Mouse (Mus musculus): ENCODE measurements around the gene Large1.
"Not testable (repeated sequence)": the region's sequence is repeated elsewhere in the genome, so short reads cannot be mapped to it uniquely, and the experiment has no call there.

The Large1 gene

DNA sequence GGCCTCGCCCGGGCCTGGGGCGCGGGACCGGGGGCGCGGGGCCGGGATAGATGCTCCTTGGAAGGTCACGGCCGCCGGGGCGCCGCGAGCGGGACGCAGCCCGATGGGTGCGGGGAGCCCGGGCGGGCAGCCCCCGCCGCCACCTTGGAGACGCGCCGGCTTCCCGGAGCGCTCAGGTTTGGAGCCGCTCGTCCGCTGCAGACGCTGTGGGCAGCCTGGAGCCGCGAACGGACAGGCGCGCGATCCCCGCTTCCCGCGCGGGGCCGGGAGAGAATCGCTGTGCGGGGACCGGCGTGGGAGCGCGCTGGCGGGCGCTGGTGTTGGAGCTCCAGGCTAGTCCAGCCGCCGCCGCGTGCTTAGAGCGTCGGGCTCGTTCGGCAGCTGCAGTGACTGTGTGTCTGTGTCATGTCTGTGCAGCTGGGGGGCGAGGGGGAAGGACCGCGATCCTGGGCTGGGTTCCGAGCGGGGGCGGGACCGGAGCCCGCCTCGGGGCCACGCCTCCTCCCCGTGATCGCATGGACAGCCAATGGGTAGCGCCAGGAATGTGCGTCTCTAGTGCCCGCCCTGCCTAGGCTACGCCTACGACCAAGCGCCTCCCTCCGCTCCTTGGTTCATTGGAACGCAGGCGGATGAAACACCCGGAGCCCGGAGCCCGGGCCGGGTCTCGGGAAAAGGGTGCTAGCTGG, at the start of gene Large1:
Gene Large1 (minus strand): TSS at position 433 of the 686 bp plus-strand sequence.
- DNase-seq: peak; percentile 98 to 99

DNA sequence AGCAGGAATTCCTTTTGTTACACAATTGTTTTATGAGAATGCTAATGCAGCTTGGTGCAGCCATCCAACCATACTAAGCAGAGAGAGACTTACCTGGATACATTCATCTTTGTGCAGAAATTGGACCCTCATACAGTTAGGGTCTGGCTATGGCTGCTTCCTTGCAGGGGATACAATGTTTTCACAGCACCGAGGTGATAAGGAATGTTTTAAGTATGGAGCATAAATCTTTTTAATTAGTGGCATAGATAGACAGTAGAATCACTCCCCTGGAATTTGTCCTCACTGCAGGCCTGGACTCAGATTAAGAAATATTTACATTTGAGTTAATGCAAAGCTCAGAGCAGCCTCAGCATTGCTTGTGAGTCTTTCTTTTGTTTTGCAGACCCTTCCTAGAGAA, 47.0 kb upstream of the Large1 start:
- DNase-seq: no peak

DNA sequence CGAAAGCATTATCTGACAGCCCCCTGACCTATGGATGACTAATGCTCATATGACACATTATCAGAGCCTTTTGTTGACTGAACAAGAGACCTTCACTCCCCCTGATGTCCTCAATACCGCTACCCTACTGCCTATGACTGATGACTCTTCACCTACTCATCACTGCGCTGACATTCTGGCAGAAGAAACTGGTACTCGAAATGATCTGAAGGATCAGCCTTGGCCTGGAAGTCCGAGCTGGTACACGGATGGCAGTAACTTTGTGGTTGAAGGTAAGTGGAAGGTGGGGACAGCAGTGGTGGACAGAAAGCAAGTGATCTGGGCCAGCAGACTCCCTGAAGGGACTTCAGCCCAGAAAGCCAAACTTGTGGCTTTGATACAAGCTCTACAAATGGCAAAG, 19.7 kb upstream of the Large1 start:
- DNase-seq: not testable (repeated sequence)

DNA sequence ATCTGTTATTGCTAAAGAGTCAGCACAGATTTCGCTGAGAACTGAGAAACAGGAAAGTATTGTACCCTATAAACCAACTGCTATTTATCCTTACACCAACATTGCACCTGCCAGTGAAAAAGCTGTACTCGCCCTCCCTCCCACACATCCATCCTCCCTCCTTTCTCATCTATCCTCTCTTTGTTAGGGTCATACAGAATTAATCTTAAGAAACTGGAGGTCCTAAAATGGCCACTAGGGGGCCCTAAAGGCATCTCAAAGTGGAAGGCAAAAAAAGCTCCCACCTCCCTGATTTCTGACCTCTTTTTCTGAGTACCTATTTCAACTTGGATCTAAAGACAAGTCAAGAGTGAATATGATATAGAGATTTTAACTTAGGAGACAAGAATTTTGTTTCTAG, 2.6 kb upstream of the Large1 start:
- DNase-seq: peak; percentile 86 to 91

DNA sequence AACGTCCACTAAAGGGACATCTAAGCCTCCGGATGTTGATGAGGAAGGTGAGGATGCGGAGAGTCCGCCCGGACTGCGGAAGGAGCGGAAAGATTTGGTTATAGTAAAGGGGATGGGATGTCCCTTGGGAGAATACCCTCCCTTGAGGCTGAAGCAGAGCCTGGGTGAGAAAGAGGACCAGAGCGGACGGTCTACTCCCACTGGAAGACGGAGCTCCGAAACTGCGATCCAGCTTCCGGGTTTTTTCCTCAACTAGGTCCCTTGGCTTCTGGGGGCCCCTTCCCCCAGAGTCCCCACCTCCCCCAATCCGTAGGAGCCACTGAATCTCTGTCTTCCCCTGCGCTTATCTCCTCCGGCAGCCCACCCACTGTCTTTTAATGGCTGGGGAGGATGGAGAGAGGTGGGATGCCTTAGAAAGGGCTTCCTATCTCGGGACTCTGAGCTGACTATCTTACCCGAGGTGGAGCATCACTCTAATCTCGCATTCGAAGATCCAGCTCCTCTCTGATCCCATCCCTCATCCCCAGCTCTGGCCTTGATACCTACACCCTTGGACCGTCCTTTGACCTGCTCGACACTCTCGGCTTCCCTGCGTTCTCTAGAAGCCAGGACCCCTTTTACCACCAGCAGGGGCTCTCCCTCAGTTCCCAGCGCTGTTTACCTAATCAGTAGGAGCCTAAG, 1.0 kb upstream of the Large1 start:
- peak; percentile 83 to 87 for DNase-seq

DNA sequence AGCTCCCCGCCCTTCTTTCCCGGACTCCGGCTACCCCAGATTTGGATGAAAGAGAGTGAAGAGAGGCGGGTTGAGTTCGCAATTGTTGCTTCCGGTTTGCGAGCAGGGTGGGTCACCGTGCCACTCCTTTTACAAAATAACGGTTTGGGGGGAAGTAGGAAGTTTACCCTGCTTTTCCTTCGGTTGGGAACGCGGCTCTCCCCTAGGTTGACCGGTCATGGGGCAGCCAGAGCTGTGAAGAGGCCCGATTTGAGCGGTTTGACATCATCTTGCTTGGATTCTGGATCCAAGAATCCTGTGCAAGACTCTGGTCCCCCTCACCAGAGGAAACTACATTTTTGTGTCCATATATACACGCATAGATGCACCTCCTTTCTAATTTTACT, 447 bp upstream of the Large1 start:
- DNase-seq: no peak

DNA sequence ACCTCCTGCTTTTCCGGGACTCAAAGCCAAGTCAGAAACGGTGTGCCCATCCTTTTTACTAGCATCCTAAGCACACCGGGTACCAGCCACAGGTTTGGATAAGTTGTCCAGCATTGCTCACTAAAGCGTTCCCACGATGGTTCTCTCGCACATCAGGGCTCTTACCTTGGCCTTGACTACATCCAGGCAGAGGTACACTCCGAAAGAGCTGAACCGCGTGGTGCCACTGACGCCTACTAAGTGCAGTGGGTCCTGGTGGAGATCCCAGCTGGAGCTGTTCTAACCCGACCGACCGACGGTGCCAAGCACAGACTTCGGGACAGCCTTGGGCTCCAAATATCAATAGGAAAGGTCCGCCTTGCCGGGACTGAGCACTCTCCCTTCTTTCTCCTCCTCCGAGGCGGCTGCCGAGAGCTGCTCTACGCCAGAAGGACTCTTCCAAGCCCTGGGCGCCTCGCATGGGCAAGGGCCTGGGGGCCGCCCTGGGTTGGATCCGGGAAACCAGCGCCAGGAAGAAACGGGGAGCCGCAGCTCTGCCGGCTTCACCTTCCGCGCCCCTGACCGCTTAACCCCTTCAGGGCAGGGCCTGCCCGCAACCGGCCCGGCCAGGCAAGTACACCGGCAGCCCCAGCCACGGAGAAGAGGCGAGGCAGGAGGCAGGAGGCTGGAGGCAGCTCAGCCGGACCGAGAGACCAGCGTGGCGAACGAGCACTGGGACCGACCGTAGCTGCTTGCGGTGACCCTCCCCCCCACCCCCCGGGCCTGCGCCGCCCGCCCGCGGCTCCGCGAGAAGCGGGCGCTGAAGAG, 836 bp downstream of the Large1 start:
- peak; percentile 75 to 77 for DNase-seq

DNA sequence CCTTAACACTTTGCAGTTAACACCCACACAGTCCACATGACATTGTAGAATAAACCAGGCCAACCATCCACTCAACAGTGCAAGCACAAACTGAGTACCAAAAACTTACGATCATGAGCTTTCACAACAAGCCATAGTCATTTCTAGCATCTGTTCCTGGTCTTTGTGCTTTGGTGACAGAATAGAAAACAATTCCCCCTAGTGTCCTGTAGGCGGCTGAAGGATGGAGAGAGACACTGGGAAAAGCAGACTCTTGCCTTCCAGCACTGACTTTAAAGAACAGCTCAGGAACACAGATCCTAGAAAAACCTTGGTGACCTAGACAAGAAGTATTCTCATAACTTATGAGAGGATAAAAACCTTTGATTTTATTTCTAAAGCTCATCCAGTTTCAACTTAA, 3.0 kb downstream of the Large1 start:
- peak; percentile 34 to 50 for DNase-seq

DNA sequence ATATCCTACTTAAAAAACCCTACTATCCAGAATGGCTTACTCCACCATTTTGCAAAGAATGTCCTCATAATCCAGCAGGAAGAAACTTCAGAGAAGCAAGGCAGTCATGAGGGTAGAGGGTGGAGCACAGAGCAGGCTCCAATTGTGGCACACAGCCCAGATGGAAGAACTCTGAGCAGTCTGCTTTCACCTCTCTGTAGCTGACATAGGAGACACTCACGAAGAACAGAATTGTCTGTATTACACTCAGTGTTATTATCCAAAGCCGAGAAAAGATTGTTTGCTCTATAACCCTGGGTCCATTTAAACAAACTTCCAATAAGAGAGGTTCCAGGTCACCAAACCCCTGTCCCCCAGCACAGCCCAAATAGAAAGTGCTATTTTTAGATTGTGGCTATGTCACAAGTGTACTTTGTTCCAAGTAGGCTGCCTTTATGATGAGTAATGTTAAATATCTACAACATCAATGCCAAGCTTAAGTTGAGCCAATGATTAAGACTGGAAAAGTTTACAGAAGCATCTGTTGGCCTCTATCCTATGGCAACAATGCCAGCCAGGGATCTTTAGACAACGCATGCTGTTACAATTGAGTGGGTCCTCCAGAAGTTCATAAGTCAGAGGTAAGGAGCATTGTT, 10.5 kb downstream of the Large1 start:
- peak; percentile 34 to 57 for DNase-seq

DNA sequence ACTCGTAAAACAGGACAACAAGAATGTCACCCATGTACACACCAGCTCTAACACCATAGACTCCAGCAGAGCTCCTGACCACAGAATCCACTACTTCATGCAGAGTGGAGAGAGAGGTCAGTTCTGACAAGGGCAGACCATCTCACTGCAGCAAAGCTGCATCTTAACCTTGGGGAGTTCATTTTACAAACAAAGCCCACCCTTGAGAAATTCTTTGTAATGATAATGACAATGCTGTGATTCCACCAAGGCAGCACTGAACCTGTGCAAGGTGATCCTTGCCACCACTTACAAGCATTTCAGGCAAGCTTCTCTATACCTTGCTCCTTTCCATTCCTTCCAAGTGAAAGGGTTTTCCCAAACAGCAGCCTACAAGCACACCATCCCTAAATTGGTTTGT, 16.5 kb downstream of the Large1 start:
- DNase-seq: no peak

DNA sequence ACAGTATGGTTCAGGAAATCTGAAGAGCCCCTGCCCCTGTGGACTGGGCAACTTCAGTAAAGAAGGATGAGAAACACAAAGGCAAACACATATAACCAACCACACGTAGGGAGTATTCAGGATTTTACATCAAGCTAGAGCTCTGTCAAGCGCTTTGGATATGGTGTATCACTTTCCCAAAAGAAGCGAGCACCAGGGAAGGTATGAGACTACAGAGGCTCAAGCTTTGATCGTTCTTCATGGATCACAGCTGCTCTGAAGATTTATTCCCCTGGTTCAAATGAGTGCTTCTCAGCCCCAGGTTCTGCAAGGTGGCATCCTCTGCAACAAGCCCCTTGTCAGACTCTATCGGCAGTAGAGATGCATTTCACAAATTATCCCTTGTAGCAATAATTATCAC, 24.2 kb downstream of the Large1 start:
- DNase-seq: no peak

DNA sequence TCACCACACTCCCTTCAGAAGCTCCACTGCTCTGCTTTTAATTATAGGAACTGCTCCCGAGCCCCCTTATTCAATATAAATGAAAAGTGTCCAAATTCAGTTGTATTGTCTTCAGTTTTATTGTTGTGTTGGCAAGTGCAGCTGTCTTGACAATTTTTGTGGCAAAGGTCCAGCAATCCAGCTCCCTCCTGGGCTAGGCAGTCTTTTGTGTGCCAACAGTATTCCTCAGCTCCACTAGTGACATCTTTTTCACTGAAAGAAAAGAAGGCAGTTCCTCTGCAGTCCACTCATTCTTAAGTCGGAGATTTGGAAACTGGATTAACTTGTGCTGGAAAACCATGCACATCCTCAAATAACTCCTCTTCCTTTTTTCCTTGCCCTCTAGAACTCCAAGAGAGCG, 25.3 kb downstream of the Large1 start:
- DNase-seq: peak; percentile 57 to 68

DNA sequence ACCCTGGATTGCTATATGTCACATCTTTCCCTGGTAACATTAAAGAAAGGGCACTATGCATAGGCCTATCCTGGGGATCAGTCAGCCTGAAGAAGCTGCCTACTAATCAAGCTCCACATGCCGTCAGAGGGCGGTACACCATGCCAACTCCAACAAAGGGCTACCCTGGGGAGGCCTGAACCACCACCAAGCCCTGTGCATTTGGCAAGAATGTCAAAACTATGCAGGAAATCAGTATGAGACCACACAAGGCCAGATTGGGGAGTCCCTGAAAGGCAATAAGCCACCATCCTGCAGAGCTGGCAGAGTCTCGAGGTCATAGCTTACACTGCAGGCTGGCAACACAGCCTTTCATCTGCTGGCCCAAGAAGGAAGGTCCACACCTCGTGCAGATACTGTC, 28.7 kb downstream of the Large1 start:
- DNase-seq: peak; percentile 63 to 80

DNA sequence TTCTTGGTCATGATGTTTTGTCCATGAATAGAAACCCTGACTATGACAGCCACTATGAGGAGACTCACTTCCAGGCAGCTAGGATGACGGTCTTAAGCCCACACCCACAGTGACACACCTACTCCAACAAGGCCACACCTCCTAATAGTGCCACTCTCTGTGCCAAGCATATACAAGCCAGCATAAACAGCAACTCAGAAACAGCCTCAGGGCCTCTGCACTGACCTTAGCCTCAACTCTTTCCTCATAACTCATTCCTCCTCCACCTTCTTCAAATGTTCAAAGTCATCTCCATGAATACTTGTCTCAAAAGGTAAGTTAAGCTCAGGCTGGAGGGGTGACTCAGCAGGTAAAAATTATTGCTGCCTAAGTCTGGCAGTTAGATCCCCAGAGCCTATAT, 29.7 kb downstream of the Large1 start:
- no peak for DNase-seq

DNA sequence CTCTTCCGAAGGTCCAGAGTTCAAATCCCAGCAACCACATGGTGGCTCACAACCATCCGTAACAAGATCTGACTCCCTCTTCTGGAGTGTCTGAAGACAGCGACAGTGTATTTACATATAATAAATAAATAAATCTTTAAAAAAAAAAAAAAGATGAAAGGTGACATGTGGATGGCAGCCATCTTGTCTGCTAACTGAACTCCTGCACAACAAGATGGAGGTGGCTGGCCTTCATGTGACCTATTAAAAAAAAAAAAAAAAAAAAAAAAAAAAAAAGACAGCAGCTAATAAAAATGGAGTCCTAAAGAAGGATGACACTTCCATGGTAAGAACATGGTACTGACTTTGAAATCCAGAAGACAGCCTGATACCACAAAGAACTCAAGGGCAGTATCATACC, 33.8 kb downstream of the Large1 start:
- DNase-seq: not testable (repeated sequence)

DNA sequence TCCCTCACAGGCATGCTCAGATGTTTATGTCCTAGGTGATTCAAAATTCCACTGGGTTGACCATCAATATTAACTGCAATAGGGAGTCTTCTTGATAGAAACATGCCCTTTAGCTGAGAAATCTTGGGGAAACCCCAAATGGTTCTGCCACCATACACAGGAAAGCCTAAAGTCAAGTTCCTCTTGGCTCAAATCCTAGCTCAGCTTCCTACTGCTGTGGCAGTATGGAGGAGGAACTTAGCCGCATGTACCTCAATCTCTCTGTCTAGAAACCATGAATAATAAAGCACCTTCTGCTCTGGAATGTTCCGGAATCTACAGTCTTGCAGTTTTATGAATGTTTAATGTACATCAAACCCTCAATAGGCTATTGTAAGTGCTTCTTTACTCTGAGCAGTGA, 39.4 kb downstream of the Large1 start:
- no peak for DNase-seq

DNA sequence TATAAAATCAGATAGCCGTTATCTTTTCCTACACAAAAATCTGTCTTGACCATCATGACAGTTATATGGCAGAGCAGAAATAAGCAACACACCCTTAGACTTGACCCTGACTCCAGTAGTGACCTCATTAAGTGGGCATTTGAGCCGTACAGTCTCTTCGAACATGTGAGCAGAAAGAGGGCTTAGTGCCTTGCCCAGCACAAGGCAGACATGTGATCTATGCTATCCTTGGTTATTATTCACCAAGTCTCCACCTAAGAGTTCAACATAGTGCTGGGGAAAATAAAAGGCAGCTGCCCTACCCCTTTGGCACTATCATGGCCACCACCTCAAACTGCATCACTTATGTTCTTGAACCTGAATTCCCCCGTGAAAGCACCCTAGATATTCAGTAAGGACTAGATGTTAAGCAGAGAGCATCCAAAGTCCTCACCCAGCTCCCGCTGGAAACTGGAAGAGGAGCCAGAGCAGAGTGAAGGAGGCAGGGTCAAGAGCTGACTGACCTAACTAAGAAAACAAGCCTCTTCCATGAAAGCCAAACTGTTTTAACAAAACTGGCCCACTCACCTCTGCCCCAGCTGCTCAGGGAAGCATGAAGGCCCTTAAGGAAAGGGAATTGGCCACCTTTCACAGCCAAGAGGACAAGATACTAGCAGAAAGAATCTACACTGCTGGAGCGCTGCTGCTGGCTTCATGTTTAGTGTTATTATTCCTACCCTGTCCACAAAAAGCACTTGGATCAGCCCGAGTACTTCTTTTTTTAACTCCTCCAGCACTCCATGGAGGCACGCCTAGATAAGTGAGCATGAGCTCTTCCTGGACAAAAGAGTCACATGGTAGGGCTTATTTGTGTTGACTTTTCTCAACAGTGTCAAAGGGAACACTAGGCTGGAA, 40.4 kb downstream of the Large1 start:
- no peak for DNase-seq

DNA sequence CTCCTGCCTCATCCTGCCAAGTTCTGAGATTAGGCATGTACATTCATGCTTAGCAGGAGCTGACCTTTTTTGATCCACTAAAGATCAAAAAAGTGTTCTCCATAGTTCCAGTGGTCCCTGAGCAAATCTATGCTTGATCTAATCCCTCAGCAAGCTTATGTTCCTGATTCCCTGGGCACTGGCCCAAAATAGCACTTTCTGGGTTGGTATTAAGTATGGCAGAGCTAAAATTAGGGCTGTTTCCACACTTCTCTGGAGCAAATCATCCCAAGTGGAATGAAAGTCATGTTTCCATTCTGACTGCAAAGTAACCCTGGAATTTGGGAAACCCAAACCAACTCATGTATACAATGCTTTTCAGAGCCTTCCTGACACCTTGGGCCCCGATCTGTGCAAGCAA, 42.9 kb downstream of the Large1 start:
- no peak for DNase-seq

DNA sequence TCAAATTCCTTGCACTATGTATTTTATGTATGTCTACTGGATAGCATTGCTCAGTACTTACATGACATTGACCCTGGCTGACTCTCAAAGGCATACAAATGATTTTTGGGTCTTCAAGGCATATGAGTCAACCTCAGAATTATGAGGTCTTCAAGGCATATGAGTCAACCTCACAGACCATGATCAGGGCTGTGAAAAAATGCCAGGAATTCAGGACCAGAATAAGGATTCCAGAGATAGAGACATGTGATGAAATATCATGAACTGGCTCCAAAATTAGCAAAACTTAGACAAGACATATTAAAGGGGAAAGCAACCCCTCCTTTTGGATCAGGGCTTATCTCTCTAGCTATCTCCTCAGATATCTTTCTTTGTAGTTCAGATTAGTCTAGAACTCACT, 43.3 kb downstream of the Large1 start:
- no peak for DNase-seq

DNA sequence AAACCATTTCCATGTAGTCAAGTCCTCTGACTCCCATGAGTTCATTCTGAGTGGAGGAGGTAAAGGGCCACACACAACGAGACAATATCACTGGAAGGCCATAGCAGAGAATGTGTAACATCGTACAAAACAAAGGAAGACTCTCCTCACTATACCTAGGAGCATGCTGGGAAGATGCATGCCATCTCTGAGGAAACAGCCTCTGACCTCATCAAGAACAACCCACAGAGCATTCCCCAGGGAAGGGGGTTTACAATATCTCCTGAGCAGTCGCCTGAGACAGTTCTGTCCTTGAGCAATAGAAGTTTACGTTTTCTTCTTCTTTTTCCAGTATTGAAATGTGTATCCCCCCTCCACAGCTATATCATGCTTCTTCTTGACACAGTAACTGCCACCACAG, 49.4 kb downstream of the Large1 start:
- DNase-seq: no peak

DNA sequence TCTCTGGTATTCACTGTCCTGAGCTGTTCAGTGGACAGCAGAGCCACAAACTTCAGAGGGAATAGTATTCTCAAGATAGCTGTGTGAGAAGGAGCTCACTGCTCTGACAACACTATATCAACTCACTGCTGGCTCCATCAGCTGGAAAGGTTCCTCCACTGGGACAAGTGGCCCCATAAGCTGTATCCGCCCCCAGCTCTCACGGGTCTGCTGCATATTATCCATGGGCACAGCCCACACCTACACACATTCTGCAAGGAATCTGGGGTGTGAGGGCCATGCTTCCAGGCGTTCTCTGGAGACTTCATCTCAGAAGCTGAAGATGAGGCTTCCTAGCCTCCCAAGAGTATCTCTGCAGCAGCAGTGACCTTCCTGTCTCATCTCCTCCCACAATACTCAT, 50.4 kb downstream of the Large1 start:
- no peak for DNase-seq

DNA sequence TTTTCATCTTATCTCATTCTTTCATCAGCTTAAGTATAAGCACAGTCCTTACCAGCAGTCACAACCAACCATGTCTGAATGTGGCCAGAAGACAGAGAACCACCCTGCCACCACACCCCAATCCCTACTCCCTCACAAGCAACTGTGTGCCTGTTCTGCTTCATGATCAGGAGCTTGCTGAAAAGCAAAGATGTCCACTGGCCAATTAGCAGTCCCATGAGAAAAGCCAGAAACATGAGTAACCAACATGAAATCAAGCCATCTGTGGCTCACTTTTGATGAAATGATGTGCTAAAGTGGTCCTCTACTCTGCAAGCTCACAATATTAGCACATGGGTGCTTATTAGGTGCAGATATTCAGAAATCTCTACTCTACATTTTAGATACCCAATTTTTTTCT, 57.8 kb downstream of the Large1 start:
- no peak for DNase-seq

All from cerebellum, postnatal 10 days (tissue).